Mouse (Mus musculus) ovary, adult 18-20 months (tissue): Measurements from ENCODE around the gene Vrk3.
A peak's percentile ranks its signal among the peaks of the same experiment; 100 is the strongest.

Source experiments
- DNase-seq: peaks from one replicate; pipeline ENCODE4 v3.0.0; 2022; ENCODE audit warnings: low spot score, mixed read lengths

Gene Vrk3

DNA sequence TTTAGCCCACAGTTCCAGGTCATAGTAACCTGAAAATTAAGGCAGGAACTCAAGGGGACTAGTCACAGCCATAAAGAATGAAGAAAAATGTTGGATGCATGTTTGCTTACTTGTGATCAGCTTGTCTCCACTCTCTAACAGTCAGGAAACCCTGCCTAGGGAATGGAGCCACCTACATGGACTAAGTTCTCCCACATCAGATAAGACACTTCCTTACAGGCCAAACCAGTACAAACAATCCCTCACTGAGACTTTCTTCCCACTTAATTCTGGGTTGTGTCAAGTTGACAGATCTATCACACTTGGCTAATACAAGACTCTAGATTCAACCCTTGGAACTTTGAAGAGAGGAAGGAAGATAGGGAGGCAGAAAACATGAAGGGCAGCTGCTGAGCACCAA, 12.2 kb downstream of the Vrk3 start:
- DNase-seq, result no peak

DNA sequence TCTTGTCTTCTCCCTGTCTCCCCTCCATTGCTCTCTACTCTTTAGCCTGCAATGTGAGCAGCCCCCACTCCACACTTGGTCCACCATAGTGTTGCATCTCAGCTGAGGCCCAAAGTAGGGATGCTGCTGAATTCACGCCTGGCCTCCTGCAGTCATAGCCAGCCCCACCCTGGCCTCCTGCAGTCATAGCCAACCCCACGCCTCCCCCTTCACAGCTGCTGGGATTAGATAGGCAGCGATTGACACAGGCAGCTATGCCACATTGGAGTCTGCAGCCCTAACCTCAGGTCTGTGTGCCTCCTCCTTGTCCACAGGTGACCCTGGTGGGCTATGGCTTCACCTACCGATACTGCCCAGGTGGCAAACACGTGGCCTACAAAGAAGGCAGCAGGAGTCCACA, 19.9 kb downstream of the Vrk3 start:
- no peak for DNase-seq

- peak; percentile 16 for DNase-seq
Measured at GRCm38 (mm10) chr7:44770046-44770578, 21.9 kb downstream of the Vrk3 start.

DNA sequence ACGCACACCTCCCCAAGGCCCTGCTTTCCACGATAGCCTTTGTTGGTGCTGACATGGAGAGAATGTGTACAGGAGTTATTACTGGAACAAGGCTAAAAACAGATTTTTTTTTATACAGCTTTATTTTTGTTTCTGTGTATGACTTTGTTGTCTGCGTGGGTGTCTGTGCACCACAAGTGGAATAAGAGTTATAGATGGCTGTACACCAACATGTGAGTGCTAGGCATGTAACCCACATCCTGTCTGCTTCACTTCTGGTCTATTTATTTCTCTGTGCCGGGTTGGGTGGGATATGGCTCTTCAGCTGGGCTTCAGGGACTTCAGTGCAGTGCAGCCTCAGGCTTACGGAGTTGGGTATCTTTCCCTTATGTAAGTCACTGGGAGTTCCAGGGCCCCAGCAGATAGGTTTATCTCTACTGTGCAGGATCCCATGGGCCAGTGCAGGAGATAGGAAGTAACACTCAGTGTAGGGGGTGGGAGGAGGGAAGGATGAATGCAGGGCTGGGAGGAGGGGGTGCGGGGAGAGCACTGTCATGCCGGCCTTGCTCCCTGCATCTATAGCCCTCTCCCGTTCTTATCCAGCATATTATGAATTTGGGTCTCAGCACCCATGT, 24.5 kb downstream of the Vrk3 start:
- DNase-seq, result no peak

DNA sequence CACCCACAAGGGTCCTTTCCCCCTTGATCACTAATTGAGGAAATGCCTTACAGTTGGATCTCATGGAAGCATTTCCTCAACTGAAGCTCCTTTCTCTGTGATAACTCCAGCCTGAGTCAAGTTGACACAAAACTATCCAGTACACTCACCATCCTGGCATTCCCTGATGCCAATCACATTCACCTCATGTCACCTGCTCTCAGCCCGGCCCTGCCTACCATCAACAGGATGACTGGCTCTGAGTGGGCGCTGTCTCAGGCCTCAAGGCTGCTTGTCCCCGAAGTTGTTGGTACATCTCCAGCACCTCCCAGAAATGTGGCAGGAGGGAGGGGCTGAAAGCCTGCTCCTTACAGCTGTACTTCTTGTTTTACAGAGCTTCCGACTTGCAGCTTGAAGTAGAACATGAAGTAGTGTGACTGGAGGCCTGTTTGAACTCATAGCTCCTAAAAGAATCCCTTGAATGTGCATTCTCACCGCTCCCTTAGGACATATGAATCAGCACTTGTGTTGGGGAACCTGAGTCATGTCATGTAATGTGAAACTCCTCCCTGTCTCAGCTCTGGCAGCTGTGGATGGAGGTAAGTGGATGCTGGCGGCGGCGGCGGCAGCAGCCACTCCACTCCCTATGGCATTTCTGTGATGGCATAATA, 28.8 kb downstream of the Vrk3 start:
- DNase-seq, result no peak

DNA sequence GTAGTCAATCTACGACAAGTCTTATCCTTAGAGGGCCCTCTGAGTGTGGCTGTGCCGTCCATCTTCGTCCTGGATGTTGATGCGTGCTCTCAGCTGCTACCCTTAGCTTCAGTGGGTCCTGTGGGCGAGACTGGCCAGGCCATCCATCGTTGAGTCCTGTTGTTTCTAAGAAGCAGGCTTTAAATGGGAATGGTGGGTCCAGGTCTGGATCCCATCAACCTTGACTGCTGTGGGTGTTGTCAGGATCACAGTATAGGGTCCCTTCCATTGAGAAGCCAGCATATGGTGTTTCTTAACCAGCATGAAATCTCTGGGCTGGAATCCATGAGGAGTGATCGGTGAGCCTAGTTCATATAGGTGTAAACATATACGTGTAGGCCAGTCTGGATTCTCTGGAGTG, 31.9 kb downstream of the Vrk3 start:
- no peak for DNase-seq

- no peak for DNase-seq
Measured at GRCm38 (mm10) chr7:44789531-44789930, 41.3 kb downstream of the Vrk3 start.

GRCm38 (mm10) chr7:44790066-44790465, 41.9 kb downstream of the Vrk3 start:
- DNase-seq, result no peak

DNA sequence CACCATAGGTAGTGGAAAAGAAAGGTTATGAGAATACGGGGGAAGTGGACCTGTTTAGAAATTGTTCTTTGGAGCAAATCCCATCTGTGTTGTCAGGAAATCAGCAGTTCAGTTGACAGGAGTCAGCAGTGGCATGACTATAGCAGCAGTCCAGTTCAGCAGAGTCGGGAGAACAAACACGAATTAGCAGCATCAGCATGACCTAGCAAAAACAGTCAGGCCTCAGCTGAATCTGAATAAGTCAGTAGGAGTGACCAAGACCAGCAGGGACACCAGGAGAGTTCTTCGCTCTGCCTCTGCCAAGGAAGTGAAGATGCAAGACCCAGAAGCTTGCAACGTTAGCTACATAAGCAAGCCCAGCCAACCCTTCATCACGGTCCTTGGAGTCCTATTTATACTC, 44.6 kb downstream of the Vrk3 start:
- no peak for DNase-seq

DNA sequence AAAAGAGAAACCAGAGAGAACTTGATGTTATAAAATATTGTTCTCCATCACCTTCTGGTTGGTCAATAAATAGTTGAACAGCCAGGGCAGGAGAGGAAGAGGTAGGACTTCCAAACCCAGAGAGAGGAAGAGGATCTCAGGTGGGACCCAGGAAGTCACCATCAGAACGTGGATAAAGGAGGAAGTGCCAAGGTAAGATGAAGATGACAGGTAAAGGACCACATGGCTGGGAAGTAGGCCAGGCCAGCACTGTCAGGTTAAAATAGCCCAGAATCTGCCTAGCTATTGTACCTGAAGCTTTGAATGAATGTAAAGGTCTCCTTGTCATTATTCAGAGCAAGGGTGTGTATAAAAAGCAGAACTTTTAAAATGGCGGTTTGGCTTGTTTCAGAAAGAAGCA, 60.7 kb downstream of the Vrk3 start:
- no peak for DNase-seq

DNA sequence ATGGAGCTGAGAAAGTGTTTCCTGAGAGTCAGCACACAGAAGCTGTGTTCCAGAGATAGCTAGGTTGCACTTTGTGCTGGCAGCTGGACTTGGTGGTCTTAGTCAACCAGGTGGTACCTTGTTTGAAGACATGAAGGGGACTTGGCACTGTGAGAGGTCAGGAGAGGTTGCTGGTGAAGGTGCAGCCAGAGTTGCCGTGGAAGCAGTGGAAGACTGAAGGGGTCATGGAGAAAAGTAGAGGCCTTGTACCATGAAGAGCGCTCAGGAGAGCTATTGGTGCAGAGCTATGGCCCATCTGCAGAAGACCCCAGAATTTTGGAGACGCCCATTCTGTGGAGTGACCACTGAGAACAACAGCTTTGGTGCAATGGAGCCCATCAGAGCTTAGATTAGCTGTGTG, 61.3 kb downstream of the Vrk3 start:
- DNase-seq, result no peak

GRCm38 (mm10) chr7:44810365-44810764, 62.2 kb downstream of the Vrk3 start:
- DNase-seq, result no peak

DNA sequence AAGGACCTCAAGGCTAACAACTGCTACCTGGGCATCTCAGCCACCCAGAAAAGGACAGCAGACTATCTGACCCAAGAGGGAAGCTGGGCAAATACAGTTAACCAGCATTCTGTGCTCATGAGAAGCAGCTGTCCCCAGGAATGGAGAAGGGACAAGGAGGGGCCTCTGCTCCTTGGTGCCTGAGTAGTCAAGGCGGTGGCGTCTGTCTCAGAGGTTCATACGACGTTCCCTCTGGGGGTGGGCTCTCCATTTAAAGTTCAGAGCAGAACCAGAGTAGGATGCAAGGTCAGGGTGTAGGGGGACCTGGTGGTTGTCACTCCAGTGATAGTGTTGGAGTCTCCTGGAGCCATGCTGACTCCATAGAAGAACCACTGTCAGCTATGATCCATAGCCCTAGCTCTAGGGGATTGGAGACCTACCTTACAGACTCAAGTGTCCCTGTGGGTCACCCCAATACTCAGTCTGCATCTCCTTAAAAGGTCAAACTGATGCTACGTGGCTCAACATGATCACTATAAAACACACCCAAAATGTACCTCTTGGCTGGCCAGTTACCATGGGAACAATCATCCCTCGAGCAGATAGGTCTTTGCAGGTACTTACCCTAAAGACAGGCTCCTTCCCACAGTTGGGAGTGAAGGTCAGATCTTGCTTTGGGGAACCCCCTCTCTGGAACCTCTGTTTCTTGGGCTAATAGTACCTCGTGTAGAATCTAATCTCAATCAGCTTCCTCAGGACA, 62.8 kb downstream of the Vrk3 start:
- DNase-seq, result no peak

- peak; percentile 0 for DNase-seq
Measured at GRCm38 (mm10) chr7:44812651-44813325, 64.6 kb downstream of the Vrk3 start.

GRCm38 (mm10) chr7:44813985-44814384, 65.8 kb downstream of the Vrk3 start:
- DNase-seq, result peak; percentile 0

DNA sequence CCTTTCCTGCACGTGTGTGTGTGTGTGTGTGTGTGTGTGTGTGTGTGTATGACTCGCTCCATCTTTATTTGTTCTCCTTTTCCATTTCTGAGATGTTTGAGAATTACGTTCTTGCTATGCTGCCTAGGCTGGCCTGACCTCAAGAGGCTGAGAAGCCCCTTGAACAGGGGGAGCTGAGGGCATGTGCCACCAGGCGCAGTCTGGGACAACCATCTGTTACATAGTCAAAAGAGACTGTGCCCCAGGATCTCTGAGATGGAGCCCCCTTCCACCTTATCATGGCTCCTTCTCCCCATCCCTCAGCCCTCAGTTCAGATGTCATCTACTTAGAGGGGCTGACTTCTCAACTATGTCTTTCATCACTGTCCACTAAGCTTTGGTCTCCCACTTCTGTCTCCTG, 66.2 kb downstream of the Vrk3 start:
- no peak for DNase-seq

DNA sequence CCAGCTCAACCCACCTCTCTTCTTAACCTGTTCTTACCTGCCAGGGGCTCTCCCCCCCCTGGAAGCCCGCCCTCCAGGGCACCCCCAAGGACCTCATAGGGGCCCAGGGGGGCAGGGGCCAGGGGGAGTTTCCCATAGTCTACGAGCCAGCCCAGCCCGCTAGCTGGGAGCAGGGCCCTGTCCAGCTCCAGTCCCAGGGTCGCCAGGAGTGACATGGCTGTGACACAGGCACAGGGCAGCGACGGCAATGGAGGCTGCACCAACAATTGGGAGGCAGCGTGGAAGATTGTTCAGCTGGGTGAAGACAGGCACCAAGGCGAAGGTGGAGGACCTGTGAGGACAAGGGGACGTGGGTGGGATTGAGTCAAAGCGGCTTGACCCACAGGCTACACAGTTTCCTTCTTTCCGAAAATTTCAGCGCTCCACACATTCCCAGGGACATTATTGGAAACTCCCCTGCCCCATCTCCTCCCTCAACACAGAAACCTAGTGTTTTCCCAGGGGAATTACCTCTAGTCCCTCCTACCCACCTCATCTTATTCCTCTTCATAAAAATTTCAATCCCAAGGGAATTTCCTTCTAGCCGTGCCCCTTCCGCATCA, 66.8 kb downstream of the Vrk3 start:
- no peak for DNase-seq

- peak; percentile 97 for DNase-seq
Measured at GRCm38 (mm10) chr7:44815721-44816469, 67.7 kb downstream of the Vrk3 start, which contains the start of the genes Nup62 and Il4i1. Gene Nup62 (plus strand): TSS chr7:44816088. Gene Il4i1 (plus strand): TSS chr7:44816387.

DNA sequence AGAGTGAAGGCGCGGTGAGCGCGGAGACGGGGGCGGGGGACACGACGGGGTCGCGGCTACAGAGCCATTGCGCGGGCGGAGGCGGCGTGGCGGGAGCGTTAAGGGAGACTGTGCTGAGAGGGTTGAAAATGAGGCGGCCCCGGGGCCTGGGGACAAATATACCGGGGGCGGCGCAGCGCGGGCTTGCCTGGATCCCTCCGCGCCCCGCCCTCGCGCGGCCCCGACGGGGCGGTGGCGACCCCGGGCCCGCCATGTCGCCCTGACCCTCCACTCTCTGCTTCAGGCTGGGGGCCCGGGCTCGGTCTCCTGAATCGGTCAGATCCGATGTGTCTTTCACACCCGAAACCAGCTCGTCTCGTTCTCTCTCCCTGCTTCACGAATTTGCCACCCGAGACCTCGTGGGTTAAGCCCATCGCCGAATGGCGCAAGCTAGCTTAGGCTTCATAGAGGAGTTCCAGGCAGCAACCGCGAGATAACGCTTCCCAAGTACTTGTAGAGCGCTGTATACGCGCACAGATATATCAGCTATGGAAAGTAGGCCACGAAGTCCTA, 68.3 kb downstream of the Vrk3 start, which contains the start of gene Atf5:
Atf5 (minus strand) TSS at position 189 of the 552 bp plus-strand sequence.
- no peak for DNase-seq

- no peak for DNase-seq
Measured at GRCm38 (mm10) chr7:44817441-44817840, 69.2 kb downstream of the Vrk3 start.

- DNase-seq, result peak; percentile 1
Measured at GRCm38 (mm10) chr7:44818164-44818563, 70.0 kb downstream of the Vrk3 start.
